Mouse (Mus musculus) heart, adult 2 months (tissue): Measurements from ENCODE around the gene Ciita. TPM values are rescaled to one million over a fixed set of nuclear protein-coding genes. Genes with fewer than 3 reads are reported as not detected.

Source experiments
- DNase-seq, 2 experiments: peaks; one replicate each; pipeline ENCODE4 v3.0.0; 2021
- H3K27ac ChIP-seq: fragments of 200-600 bp; 2 replicates; pipeline ENCODE4 v1.8.1; 2022
- H3K27me3 ChIP-seq: fragments of 200-500 bp; 2 replicates; pipeline ENCODE4 v1.6.1; 2012; ENCODE audit warnings: mild to moderate bottlenecking, low read length, inconsistent platforms, mixed read lengths; ENCODE audit not compliant: control insufficient read depth, insufficient read depth
- H3K36me3 ChIP-seq: fragments of 200-500 bp; 2 replicates; pipeline ENCODE4 v1.6.1; 2012; ENCODE audit warnings: low read length, inconsistent platforms; ENCODE audit not compliant: control insufficient read depth, insufficient read depth
- H3K4me1 ChIP-seq: fragments of 200-500 bp; 2 replicates; pipeline ENCODE4 v1.6.1; 2011; ENCODE audit warnings: low read length; ENCODE audit not compliant: control insufficient read depth, insufficient read depth
- H3K4me3 ChIP-seq: fragments of 200-600 bp; 2 replicates; pipeline ENCODE4 v1.8.1; 2022
- H3K79me2 ChIP-seq: fragments of 200-500 bp; replicated peaks from 2 replicates; pipeline ENCODE4 v1.6.1; 2012; ENCODE audit warnings: mild to moderate bottlenecking, inconsistent platforms, low read length, moderate library complexity, mixed read lengths; ENCODE audit not compliant: control insufficient read depth, insufficient read depth
- H3K9ac ChIP-seq: fragments of 200-500 bp; 2 replicates; pipeline ENCODE4 v1.6.1; 2012; ENCODE audit warnings: low read depth, mild to moderate bottlenecking, control low read depth, inconsistent platforms, low read length, mixed read lengths
- CTCF ChIP-seq: fragments of 200-600 bp; IDR thresholded peaks from 2 replicates; pipeline ENCODE4 v1.8.1; 2022; ENCODE audit warnings: antibody characterized with exemption, mild to moderate bottlenecking, moderate library complexity
- EP300 ChIP-seq: fragments of 200-500 bp; IDR thresholded peaks from 2 replicates; pipeline ENCODE4 v1.6.1; 2011; ENCODE audit warnings: low read depth, low read length, control low read depth; ENCODE audit not compliant: insufficient read depth
- POLR2A ChIP-seq: fragments of 200-500 bp; IDR thresholded peaks from 2 replicates; pipeline ENCODE4 v1.6.1; 2011; ENCODE audit warnings: mild to moderate bottlenecking, low read depth, low read length, control low read depth; ENCODE audit not compliant: insufficient read depth
- WGBS: fragments of 180-500 bp; shearing (Covaris S2); methylation state at CpG from one replicate; pipeline ENCODE4 v1.1.7; 2018; 5-methylcytosine and 5-hydroxymethylcytosine counted together
- intact Hi-C: fragments of 180-260 bp; cut with DNase I; formaldehyde crosslinking; loops from one replicate; pipeline ENCODE4 v1.15.1; 2025
- polyA plus RNA-seq: library from polyadenylated mRNA; depleted of rRNA; stranded (reverse); fragments of >200 nt; gene quantifications from 2 replicates; pipeline ENCODE4 v1.2.3, GENCODE M21; 2012
- total RNA-seq, 2 experiments: library from RNA; stranded (reverse); gene quantifications; 2 replicates each; pipeline ENCODE4 v1.2.3; 2021

Ciita gene
- total and polyA plus RNA-seq, 3 experiments = 0.41 to 2.0 (median 0.50) TPM

DNA sequence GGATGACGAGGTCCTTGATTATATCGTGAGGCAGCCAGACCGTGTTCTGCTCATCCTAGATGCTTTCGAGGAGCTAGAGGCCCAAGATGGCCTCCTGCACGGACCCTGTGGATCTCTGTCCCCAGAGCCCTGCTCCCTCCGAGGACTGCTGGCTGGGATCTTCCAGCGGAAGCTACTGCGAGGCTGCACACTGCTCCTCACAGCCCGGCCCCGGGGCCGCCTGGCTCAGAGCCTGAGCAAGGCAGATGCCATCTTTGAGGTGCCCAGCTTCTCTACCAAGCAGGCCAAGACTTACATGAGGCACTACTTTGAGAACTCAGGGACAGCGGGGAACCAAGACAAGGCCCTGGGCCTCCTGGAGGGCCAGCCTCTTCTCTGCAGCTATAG is 31.3 kb downstream of the Ciita start:
- Histone ChIP-seq H3K9ac (no peak overlapping the region), H3K79me2 (no peaks in the 10 kb centered on the region), H3K27me3 (no peaks in the 10 kb centered on the region), H3K36me3 (no peaks in the 10 kb centered on the region), H3K27ac (no peak overlapping the region), H3K4me3 (no peak overlapping the region), H3K4me1 (no peaks in the 10 kb centered on the region)
- intact Hi-C loops = no loop called here
- no peak for DNase-seq
- WGBS = 75% methylated on average over 12 of the region's 12 CpGs
- TF ChIP-seq CTCF (no peak), EP300 (no peak), POLR2A (no peak)

DNA sequence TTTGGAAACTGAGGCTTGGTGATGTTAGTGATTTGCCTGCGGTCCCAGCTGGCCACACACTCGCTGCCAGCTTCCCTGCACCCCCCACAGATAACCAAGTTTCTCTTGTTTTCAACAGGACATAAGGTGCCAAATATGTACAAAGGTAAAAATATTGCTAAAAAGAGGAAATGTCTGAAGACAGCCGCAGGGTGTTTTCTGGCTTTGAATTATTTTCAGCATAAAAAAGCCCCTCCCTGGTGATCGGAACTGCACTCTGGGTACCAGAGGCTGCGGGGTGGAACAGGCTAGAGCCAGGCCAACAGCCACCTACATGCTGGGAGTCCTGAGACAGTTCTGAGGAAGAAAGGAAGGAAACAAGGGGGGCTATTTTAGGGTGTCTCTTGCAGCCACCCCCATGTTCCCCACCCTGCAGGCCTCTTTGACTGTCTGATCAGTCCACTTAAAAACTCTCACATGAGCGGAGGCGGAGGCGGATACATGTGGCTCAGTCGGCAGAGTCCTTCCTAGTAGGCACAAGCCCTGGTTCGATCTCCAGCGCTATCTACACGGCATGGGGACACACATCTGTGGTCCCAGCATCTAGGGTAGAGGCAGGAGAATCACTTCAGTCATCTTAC is 36.2 kb downstream of the Ciita start:
- Histone ChIP-seq H3K4me1 (no peaks in the 10 kb centered on the region), H3K27ac (no peak overlapping the region), H3K27me3 (no peaks in the 10 kb centered on the region), H3K4me3 (no peak overlapping the region), H3K36me3 (no peaks in the 10 kb centered on the region), H3K79me2 (no peaks in the 10 kb centered on the region), H3K9ac (no peak overlapping the region)
- TF ChIP-seq CTCF = no peak
- no peak for TF ChIP-seq POLR2A
- no peak for TF ChIP-seq EP300
- 82% methylated on average over 12 of the region's 12 CpGs for WGBS
- DNase-seq = no peak
- intact Hi-C loops = no loop called here

DNA sequence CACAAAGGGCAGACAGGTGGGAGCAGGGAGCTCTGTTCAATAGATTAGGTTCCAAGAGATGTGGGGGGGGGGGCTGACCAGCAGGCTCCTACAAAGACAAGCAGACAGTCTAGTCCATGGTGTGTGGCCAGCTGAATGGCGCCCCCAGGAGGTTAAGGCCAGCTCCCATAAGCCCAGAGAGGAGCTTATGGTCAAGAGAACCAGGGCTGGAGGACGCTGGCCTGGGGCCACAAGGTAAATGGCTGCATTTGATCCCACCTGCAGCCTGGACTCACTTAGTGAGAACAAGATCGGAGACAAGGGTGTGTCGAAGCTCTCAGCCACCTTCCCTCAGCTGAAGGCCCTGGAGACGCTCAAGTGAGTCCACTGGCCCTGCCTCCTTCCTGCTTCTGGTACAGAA is 38.2 kb downstream of the Ciita start:
- Histone ChIP-seq H3K36me3 (no peaks in the 10 kb centered on the region), H3K4me3 (no peak overlapping the region), H3K9ac (no peak overlapping the region), H3K27me3 (no peaks in the 10 kb centered on the region), H3K27ac (no peak overlapping the region), H3K79me2 (no peaks in the 10 kb centered on the region), H3K4me1 (no peaks in the 10 kb centered on the region)
- DNase-seq = no peak
- intact Hi-C loops = no loop called here
- TF ChIP-seq EP300 (no peak), CTCF (no peak), POLR2A (no peak)
- 63% methylated on average over 5 of the region's 5 CpGs for WGBS

DNA sequence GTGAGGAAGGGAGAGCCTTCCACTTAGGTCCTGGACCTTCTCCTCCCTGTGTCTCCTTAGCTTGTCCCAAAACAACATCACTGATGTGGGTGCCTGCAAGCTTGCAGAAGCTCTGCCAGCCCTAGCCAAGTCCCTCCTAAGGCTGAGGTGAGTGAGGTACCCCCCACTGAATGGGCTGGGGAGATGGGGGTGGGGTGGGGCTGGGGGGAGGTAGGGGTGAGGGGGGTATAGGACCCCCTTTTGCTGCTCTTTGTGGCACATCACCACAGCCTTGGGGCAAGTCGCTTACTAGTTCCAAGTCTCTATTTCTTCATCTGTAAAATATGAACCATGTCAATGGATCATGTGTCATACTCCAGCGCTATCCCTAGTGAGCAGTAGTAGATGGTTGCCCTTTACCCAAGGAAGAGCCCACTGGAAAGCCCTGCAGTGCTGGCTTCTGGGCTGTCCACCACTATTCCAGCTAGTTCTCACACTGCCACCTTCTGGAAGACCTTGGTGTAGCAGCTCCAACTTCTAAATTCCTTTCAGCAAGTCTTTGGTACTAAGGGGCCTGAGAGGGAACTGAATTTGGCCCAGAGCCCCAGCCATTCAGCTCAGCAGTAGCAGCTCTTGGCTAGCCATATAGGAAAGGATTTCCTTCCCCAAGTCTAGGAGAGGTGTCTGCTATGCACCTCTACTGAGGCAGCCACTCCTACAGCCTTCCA is 41.2 kb downstream of the Ciita start:
- Histone ChIP-seq H3K79me2 (no peaks in the 10 kb centered on the region), H3K27me3 (no peaks in the 10 kb centered on the region), H3K27ac (no peak overlapping the region), H3K9ac (no peak overlapping the region), H3K4me3 (no peak overlapping the region), H3K36me3 (no peaks in the 10 kb centered on the region), H3K4me1 (no peaks in the 10 kb centered on the region)
- TF ChIP-seq CTCF (peak; percentile 90), POLR2A (no peak)
- WGBS = 38% methylated on average over 2 of the region's 2 CpGs
- intact Hi-C loops = loop anchor here (2.0 to 10.0 kb wide), 4 partner anchors 104 to 436 kb away; partner anchors contain the start of gene Tekt5
- peak; percentile 70 to 76 for DNase-seq

DNA sequence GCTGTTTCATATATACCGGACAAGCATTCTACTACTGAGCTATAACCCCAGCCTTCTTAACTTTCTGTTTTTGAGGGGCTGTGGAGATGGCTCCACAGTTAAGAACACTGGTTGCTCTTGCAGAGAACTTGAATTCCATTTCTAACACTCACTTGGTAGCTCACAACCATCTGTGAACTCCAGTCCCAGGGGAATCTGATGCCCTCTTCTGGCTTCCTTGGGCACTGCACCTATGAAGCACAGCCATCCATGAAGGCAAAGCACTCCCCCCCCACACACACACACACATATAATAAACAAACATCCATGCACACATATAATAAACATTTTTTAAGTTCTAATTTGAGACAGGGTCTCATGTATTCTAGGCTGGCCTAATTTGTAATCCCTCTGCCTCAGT is 43.0 kb downstream of the Ciita start:
- 72% methylated on average over 1 of the region's 1 CpGs for WGBS
- Histone ChIP-seq H3K9ac (no peak overlapping the region), H3K79me2 (no peaks in the 10 kb centered on the region), H3K36me3 (no peaks in the 10 kb centered on the region), H3K27ac (no peak overlapping the region), H3K4me3 (no peak overlapping the region), H3K27me3 (no peaks in the 10 kb centered on the region), H3K4me1 (no peaks in the 10 kb centered on the region)
- peak; percentile 51 to 70 for DNase-seq
- peak; percentile 73 for TF ChIP-seq CTCF
- TF ChIP-seq POLR2A = no peak
- TF ChIP-seq EP300 = no peak
- intact Hi-C loops = loop anchor here (5.0 to 10.0 kb wide), 2 partner anchors 126 to 438 kb away; partner anchors contain the start of gene Tekt5

DNA sequence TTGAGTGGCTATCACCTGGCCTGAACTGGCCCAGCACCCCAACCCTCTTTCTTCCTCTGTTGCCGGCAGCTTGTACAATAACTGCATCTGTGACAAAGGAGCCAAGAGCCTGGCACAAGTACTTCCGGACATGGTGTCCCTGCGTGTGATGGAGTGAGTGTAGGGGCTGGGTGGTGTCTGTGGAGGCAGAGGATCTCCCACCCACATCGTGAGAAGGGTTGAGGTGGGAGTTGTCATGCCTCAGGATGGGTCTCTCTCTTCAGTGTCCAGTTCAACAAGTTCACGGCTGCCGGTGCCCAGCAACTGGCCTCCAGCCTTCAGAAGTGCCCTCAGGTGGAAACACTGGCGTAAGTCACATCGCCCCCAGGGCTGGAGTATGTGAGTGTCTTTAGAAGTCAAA is 43.8 kb downstream of the Ciita start:
- 94% methylated on average over 8 of the region's 8 CpGs for WGBS
- TF ChIP-seq CTCF = no peak
- no peak for TF ChIP-seq EP300
- no peak for TF ChIP-seq POLR2A
- intact Hi-C loops = loop anchor here (5.0 to 10.0 kb wide), 2 partner anchors 126 to 439 kb away; partner anchors contain the start of gene Tekt5
- Histone ChIP-seq H3K4me3 (no peak overlapping the region), H3K9ac (no peak overlapping the region), H3K4me1 (no peaks in the 10 kb centered on the region), H3K27me3 (no peaks in the 10 kb centered on the region), H3K36me3 (no peaks in the 10 kb centered on the region), H3K27ac (no peak overlapping the region), H3K79me2 (no peaks in the 10 kb centered on the region)
- no peak for DNase-seq
